Mouse (Mus musculus): ENCODE results near the gene Afg1l.

Gene Afg1l

GRCm38 (mm10) chr10:42477550-42478340 is 620 bp downstream of the Afg1l start:
- DNase-seq (ENCODE audit: low spot score in 2 of 2) = no peak

GRCm38 (mm10) chr10:42476774-42477475 is 1.4 kb downstream of the Afg1l start:
- no peak for DNase-seq (ENCODE audit: low spot score in 2 of 2)

GRCm38 (mm10) chr10:42474946-42475514 is 3.3 kb downstream of the Afg1l start:
- no peak for DNase-seq (ENCODE audit: low spot score in 2 of 2)

GRCm38 (mm10) chr10:42464805-42465204 is 13.6 kb downstream of the Afg1l start:
- DNase-seq (ENCODE audit: low spot score in 2 of 2) = no peak

GRCm38 (mm10) chr10:42464224-42464623 is 14.1 kb downstream of the Afg1l start:
- no peak for DNase-seq (ENCODE audit: low spot score in 2 of 2)

GRCm38 (mm10) chr10:42457557-42458191 is 20.7 kb downstream of the Afg1l start:
- no peak for DNase-seq (ENCODE audit: low spot score in 2 of 2)

GRCm38 (mm10) chr10:42455981-42456380 is 22.4 kb downstream of the Afg1l start:
- no peak for DNase-seq (ENCODE audit: low spot score in 2 of 2)

GRCm38 (mm10) chr10:42454690-42455089 is 23.7 kb downstream of the Afg1l start:
- no peak for DNase-seq (ENCODE audit: low spot score in 2 of 2)

GRCm38 (mm10) chr10:42454266-42454665 is 24.1 kb downstream of the Afg1l start:
- no peak for DNase-seq (ENCODE audit: low spot score in 2 of 2)

GRCm38 (mm10) chr10:42449672-42450071 is 28.7 kb downstream of the Afg1l start:
- no peak for DNase-seq (ENCODE audit: low spot score in 2 of 2)

GRCm38 (mm10) chr10:42448371-42448770 is 30.0 kb downstream of the Afg1l start:
- no peak for DNase-seq (ENCODE audit: low spot score in 2 of 2)

- DNase-seq (ENCODE audit: low spot score in 2 of 2) = no peak
Measured at GRCm38 (mm10) chr10:42446145-42446544, 32.2 kb downstream of the Afg1l start.

GRCm38 (mm10) chr10:42436842-42437805 is 41.2 kb downstream of the Afg1l start:
- peak in 1 of 2 experiments; percentile 5 for DNase-seq (ENCODE audit: low spot score in 2 of 2)

GRCm38 (mm10) chr10:42417530-42418174 is 60.7 kb downstream of the Afg1l start:
- no peak for DNase-seq (ENCODE audit: low spot score in 2 of 2)

- no peak for DNase-seq (ENCODE audit: low spot score in 2 of 2)
Measured at GRCm38 (mm10) chr10:42415821-42416470, 62.4 kb downstream of the Afg1l start.

- no peak for DNase-seq (ENCODE audit: low spot score in 2 of 2)
Measured at GRCm38 (mm10) chr10:42410748-42411537, 67.4 kb downstream of the Afg1l start.

- DNase-seq (ENCODE audit: low spot score in 2 of 2) = no peak
Measured at GRCm38 (mm10) chr10:42390436-42390835, 87.9 kb downstream of the Afg1l start.

- no peak for DNase-seq (ENCODE audit: low spot score in 2 of 2)
Measured at GRCm38 (mm10) chr10:42388181-42388580, 90.2 kb downstream of the Afg1l start.

GRCm38 (mm10) chr10:42384946-42385644 is 93.3 kb downstream of the Afg1l start:
- DNase-seq (ENCODE audit: low spot score in 2 of 2) = no peak

Measured in natural killer cell, adult 2 months (primary cell).